Mouse (Mus musculus) right cerebral cortex, postnatal 4 days (tissue): ENCODE measurements around the gene Ptpn9.
A peak's percentile ranks its signal among the peaks of the same experiment; 100 is the strongest.

Source experiments
- DNase-seq: peaks from one replicate; pipeline ENCODE4 v3.0.0-alpha.2; 2022

The Ptpn9 gene

DNA sequence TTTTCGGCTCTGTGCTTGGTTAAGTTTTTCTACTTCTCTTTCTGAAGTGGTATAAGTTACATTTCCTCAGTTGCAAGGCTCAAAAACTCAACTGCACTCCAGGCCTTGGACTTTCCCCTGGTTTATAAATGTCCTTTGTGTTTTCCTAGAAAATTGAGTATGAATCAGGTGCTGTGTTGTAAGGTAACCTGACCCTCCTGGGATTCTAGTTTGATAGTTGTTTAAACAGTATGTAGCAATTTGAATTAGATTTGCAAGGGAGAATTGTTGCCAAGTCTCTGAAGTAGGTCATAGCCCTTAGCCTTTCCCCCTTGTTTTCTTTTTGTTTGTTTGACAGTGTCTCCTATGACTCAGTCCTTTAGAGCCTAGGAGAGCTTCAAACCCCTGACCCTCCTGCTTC, 22.9 kb downstream of the Ptpn9 start:
- DNase-seq, result no peak

- no peak for DNase-seq
Measured at GRCm38 (mm10) chr9:57031756-57032155, 37.0 kb downstream of the Ptpn9 start.

DNA sequence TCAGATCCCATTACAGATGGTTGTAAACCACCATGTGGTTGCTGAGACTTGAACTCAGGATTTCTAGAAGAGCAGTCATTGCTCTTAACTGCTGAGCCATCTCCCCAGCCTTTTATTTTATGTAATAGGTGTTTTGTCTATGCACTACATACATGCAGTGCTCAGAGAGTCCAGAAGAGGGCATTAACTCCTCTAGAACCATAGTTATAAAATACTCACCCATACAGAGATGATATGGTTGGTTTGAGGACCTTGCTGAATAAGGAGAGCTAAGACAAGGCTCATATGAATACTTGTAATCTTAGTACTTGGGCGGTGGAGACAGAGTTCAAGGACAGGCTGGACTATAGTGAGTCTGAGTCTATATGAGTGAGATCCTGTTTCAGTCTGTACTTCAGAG, 61.5 kb downstream of the Ptpn9 start:
- peak; percentile 33 for DNase-seq

GRCm38 (mm10) chr9:57064164-57064563, 69.4 kb downstream of the Ptpn9 start:
- no peak for DNase-seq

- no peak for DNase-seq
Measured at GRCm38 (mm10) chr9:57068266-57068665, 73.5 kb downstream of the Ptpn9 start.

GRCm38 (mm10) chr9:57070262-57070661, 75.5 kb downstream of the Ptpn9 start:
- no peak for DNase-seq

GRCm38 (mm10) chr9:57070800-57071545, 76.2 kb downstream of the Ptpn9 start:
- no peak for DNase-seq

DNA sequence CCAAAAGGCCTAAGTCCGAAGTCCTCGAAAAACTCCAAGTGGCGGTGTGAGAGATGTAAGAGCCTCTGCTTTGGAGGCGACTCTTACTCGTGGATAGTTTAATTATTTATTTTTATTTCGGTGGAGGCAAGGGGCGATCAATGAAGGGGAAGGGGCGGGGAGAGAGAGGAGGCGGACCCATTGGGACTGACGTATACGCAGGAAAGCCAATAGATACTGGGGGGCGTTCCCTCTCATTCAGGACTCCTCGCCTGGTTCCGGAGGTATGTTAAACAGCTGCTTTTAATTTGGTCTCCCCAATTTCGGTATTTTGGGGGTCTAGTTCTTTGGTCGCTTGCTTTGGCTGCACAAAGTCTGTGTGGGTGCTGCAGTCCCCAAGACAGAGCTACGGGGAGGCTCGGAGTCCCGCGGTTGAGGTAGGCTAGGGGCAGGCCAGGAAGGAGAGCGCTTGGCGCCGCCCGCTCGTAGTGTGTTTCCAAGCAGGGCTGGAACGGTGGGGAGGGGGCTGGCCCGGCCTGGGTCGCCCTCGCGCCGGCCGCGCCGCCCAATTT, 77.2 kb downstream of the Ptpn9 start, which contains the start of gene Sin3a:
TSS of gene Sin3a (plus strand) at position 240 of the 551 bp plus-strand sequence.
- peak; percentile 50 for DNase-seq

DNA sequence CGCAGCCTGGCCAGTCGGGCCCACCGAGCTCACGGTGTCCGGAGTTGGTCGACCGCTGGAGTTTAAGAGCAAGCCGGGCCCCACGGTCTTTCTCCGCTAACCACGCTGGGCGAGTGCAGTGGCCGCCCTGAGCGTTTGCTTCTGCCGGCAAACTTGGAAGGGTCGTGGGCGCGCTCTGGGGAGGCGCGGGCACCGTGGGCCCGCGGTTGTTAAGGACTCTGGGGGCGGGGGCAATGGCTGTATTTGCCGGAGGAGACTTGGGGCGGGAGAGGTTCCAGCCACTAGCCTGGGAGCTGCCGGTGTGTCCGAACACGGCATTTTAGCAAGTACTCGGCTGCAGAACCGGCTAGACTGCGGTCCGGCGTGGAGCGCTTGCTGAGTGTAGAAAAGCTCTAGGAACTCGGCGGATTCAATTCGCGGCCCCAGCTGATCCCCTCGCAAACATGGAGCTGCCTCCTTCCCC, 77.8 kb downstream of the Ptpn9 start:
- no peak for DNase-seq

DNA sequence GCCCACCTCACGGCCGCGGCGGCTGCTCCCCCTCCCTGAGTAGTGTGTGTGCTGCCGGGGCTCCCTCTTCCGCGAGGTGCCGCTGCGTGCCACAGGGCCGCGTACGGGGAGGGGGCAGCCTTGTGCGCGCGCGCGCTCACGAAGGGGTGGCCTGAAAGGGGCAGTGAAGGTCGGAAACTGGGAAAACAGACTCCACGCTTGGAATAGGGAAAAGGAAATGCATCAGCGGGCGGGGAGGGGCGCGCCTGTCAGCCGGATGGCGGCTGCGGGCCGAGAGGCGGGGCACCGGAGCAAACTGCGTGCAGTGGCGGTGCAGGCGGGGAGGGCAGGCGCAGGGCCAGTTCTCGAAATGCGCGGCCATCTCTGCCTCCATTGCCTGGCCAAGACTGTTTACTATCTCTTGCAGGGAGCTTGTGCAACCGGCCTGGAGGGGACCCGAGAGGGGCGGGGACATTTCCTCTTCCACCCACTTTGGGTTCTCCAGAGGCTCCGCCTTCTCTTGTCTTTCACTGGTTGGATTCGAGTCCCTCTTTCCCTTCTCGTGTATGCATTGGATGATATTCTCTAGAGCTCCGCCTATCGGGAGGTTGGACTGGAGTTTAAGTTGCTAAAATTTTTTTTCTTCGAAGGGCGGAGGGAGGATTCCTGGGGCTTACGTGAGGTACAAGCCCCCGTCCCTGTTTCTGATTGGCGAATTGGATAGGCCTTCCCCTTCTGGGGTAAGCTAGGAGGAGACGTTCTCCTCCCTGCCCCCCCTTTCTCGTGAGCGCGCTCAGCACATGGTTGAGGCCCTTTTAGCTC, 78.5 kb downstream of the Ptpn9 start:
- peak; percentile 85 for DNase-seq

DNA sequence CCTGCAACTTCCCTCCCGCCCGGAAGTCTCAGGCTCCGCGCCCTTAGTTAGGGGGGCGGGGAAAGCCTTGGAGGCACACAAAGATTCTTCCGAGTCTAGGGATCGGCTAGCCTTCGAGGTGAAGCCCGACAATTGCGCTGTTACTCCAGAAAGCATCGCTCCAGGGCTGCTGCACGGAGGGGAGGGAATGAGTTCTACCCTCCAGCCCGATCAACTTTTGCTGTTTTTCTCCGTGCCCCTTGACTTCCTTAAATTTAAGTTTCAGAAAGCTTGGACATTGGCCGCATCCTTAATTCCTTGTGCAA, 79.0 kb downstream of the Ptpn9 start:
- DNase-seq, result no peak

DNA sequence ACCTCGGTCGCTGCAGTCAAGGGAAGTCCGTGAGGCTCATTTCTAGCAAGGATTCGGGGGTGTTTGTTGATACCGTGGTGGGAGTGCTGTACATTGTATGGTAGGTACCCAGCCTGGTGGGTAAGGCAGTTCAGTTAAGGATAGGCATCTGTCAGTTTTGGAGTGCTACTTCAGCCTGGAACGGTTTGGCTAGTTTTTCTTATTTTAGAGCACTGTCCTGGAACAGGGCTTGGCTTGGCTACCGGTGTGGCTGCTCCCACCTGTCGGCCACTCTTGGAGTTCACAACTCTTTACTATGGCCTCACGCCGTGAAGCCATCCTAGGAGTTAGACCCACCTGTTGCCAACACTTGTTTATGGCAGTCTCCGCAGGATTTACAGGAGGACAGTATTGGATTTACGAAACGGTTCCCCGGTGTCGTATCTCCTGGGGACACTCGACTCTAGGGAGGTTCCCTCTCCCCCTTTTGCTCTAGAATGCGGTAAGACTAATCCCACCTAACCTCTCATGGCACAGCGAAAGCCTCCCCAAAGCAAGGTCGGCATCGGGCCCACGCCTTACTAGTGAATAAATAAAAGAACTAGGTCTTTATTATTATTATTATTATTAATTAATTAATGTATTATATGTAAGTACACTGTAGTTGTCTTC, 79.6 kb downstream of the Ptpn9 start:
- peak; percentile 16 for DNase-seq

DNA sequence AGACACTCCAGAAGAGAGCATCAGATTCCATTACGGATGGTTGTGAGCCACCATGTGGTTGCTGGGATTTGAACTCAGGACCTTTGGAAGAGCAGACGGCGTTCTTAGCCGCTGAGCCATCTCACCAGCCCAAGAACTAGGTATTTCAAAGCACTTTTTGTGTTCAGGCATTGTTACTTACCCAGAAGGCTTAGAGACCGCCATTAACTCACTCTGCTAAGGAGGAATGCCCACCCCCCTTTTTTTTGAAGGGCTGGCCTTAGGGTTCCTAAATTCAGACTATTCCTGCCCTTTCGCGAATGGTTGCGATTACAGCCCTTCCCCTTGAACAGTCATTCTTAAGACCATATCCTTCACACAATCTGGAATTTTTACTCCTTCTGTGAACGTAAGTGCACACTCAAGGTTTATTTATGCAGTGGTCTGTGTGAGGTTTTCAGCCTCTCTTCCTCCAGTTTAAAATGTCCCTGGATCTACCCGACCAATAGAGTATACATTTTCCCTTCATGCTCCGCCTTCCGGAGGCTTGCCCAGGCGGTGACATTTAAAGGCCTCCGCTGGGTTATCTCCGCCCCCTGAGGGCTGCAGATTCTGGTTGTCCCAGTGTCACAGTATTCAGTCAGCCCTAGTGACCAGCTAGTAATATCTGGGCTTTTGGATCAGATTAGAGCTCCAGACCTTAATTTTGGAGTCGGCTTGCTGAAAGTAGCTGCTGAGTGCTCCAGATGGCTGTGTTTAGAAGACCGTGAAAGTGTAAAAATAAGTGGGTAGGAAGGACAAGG, 80.3 kb downstream of the Ptpn9 start:
- DNase-seq, result peak; percentile 41

GRCm38 (mm10) chr9:57075681-57076381, 81.1 kb downstream of the Ptpn9 start:
- peak; percentile 96 for DNase-seq

DNA sequence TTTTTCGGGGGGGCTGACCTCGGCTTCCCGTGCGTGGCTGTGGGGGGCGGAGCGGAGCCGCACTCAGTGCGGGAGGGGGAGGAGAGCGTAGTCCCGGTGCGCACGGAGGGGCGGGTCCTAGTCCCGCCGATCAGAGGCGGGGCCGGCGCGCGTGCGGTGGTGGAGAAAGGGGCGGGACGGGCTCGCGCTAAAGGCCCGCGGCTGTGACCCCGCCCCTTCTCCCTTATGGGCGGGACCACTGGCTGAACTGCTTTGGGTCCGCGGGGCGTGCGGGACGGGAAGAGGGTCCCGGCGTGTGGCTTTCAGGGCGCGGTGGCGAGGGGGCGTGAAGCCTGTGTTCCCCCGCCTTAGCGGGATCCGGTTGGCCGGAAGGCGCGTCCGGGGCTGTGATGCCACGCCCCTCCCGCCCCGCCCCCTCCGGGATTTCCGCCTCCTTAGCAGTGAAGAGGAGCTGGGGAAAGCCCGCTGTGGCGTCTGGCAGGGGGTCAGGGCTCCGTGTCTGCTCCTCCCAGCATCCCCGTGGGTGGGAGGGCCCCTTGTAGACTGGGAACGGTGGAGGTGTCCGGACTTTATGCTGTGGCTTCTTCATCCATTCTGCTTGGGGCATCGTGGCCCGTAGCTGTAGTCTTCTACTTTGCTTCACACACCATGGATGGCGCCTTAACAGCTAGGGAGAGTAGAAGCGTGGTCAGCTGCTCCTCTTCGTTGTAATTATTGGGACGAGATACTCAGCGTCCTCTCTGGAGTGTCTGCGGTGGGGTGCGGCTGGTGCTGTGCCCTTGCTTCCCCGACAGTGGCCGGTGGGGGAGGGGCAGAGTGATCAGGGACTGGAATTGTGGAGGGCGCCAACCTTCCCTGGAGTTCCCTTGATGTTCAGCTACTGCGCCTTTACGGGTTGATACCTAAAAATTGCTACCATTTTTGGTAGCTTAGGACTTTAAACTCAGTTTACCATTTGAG, 82.3 kb downstream of the Ptpn9 start:
- peak; percentile 85 for DNase-seq

GRCm38 (mm10) chr9:57082236-57082635, 87.5 kb downstream of the Ptpn9 start:
- no peak for DNase-seq
